Mouse (Mus musculus): ENCODE measurements at regions not wholly inside any gene's neighbourhood (a gene's known extent, or its start where the extent isn't known, plus 50 kb on each side); places are given as distances from the start of the nearest gene placed in this dataset.

GRCm38 (mm10) chr13:15283065-15283464, 180.0 kb upstream of the Gli3 start:
- Histone ChIP-seq H3K27me3 (replicated peaks) (no peaks in the 10 kb centered on the region), H3K4me3 (replicated peaks) (no peak overlapping the region), H3K4me2 (no peak overlapping the region), H3K4me1 (no peaks in the 10 kb centered on the region), H3K9ac (replicated peaks) (no peak overlapping the region), H3K9me3 (replicated peaks) (no peaks in the 10 kb centered on the region; the same call in 1 of the 2 replicates), H3K36me3 (no peaks in the 10 kb centered on the region), H3K27ac (replicated peaks) (no peak overlapping the region)
- peak; percentile 73 for ATAC-seq (ENCODE audit: low FRiP score)
- WGBS, result 34% methylated on average over 2 of the region's 2 CpGs

DNA sequence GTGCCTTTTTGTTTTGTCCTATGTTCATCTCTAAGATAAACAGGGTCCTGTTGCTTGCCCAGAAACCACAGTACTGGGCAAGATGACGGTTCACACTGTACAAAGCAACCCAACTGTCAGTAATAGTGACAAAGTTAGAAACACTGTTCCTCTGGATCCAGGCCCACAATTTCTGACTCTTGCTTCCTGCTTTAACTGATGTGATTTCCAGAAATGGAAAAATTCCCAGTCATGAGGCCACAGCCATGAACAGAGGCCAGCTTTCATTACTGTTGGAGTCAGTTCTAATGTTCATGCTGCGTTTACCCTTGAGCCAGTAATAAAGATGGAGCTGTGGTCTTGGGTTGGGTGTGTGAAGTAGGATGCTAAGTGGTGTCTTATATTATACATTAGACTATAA, 164.6 kb upstream of the Gli3 start:
- ATAC-seq (ENCODE audit: low FRiP score), result no peak
- Histone ChIP-seq H3K27me3 (replicated peaks) (no peaks in the 10 kb centered on the region), H3K4me3 (replicated peaks) (no peak overlapping the region), H3K4me2 (no peak overlapping the region), H3K9ac (replicated peaks) (no peak overlapping the region), H3K36me3 (no peaks in the 10 kb centered on the region), H3K4me1 (no peaks in the 10 kb centered on the region), H3K9me3 (replicated peaks) (no peaks in the 10 kb centered on the region), H3K27ac (replicated peaks) (no peak overlapping the region)
- WGBS, result 81% methylated on average over 2 of the region's 2 CpGs

- no peak overlapping the region for H3K9ac ChIP-seq (replicated peaks)
- H3K4me2 ChIP-seq, result no peak overlapping the region
- ATAC-seq (ENCODE audit: low FRiP score), result no peak
- H3K4me3 ChIP-seq (replicated peaks), result no peak overlapping the region
- no peak overlapping the region for H3K27ac ChIP-seq (replicated peaks)
- H3K9me3 ChIP-seq (replicated peaks), result no peaks in the 10 kb centered on the region
- WGBS, result 74% methylated on average over 4 of the region's 4 CpGs
- no peaks in the 10 kb centered on the region for H3K27me3 ChIP-seq (replicated peaks)
- H3K36me3 ChIP-seq, result no peaks in the 10 kb centered on the region
- H3K4me1 ChIP-seq, result no peaks in the 10 kb centered on the region
These were observed 137.6 kb upstream of the Gli3 start for GRCm38 (mm10) chr13:15325413-15325812.

- no peak for ATAC-seq (ENCODE audit: low FRiP score)
- H3K36me3 ChIP-seq, result no peaks in the 10 kb centered on the region
These were observed 136.9 kb upstream of the Gli3 start for GRCm38 (mm10) chr13:15326146-15326545.

GRCm38 (mm10) chr13:15329561-15329960, 133.5 kb upstream of the Gli3 start:
- no peak overlapping the region for H3K9ac ChIP-seq (replicated peaks)
- no peak overlapping the region for H3K4me3 ChIP-seq (replicated peaks)
- no peak overlapping the region for H3K4me2 ChIP-seq
- H3K36me3 ChIP-seq, result no peaks in the 10 kb centered on the region
- no peak overlapping the region for H3K27ac ChIP-seq (replicated peaks)
- WGBS, result 85% methylated on average over 3 of the region's 3 CpGs
- no peaks in the 10 kb centered on the region for H3K27me3 ChIP-seq (replicated peaks)
- no peak for ATAC-seq (ENCODE audit: low FRiP score)
- no peaks in the 10 kb centered on the region for H3K9me3 ChIP-seq (replicated peaks)
- no peaks in the 10 kb centered on the region for H3K4me1 ChIP-seq

More at GRCm38 (mm10) chr13:15326146-15326545, 136.9 kb upstream of the Gli3 start:
- H3K27ac ChIP-seq (replicated peaks), result no peak overlapping the region
- H3K9me3 ChIP-seq (replicated peaks), result no peaks in the 10 kb centered on the region
- 78% methylated on average over 3 of the region's 3 CpGs for WGBS
- no peak overlapping the region for H3K4me2 ChIP-seq
- no peak overlapping the region for H3K4me3 ChIP-seq (replicated peaks)
- H3K4me1 ChIP-seq, result no peaks in the 10 kb centered on the region
- H3K9ac ChIP-seq (replicated peaks), result no peak overlapping the region
- H3K27me3 ChIP-seq (replicated peaks), result no peaks in the 10 kb centered on the region

DNA sequence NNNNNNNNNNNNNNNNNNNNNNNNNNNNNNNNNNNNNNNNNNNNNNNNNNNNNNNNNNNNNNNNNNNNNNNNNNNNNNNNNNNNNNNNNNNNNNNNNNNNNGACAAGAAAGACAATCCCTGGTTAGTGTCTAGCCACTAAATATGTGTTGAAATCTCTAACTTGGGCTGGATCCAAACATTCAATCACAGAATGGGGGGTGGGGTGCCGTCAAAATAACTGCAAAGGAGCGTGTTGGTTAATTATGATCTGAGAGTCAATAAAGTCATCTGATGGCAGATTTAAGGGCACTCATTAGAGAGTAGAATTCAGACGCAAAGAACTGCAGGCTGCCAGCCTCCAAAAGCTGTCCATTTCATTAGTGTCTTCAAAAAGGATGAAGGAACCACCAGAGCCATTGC, 119.6 kb upstream of the Gli3 start:
- no peak overlapping the region; the same call in 1 of the 2 replicates for H3K4me2 ChIP-seq
- WGBS, result 14% methylated on average over 3 of the region's 3 CpGs
- no peak overlapping the region for H3K9ac ChIP-seq (replicated peaks)
- no peak for ATAC-seq (ENCODE audit: low FRiP score)
- no peak overlapping the region for H3K27ac ChIP-seq (replicated peaks)
- no peaks in the 10 kb centered on the region for H3K27me3 ChIP-seq (replicated peaks)
- H3K4me3 ChIP-seq (replicated peaks), result no peak overlapping the region
- no peaks in the 10 kb centered on the region for H3K36me3 ChIP-seq
- peaks cover 11% of the 10 kb centered on the region; the same call in 1 of the 2 replicates for H3K4me1 ChIP-seq
- no peaks in the 10 kb centered on the region for H3K9me3 ChIP-seq (replicated peaks)

DNA sequence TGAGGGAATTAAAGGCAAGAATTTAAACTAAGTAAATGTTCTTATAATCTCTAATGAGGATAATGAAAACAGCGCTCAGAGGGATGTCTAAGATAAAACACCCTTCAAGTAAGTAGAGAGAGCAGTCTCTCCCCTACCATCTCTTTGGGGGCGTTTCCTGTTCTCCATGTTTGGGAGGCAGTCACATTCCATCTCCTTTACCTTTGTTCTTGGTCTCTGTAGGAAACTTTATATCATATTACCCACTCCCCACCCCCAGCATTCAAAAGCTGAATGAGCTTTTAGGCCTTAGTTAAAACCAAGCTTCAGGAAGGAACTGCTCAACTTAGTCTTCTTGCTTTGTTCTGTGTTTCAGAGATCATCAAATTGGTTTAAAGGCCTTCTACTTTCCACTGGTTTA, 116.2 kb upstream of the Gli3 start:
- H3K27ac ChIP-seq (replicated peaks), result no peak overlapping the region
- no peak overlapping the region for H3K9ac ChIP-seq (replicated peaks)
- no peaks in the 10 kb centered on the region for H3K27me3 ChIP-seq (replicated peaks)
- peaks cover 11% of the 10 kb centered on the region; the same call in 1 of the 2 replicates for H3K4me1 ChIP-seq
- H3K9me3 ChIP-seq (replicated peaks), result no peaks in the 10 kb centered on the region
- no peak overlapping the region for H3K4me3 ChIP-seq (replicated peaks)
- ATAC-seq (ENCODE audit: low FRiP score), result no peak
- H3K36me3 ChIP-seq, result no peaks in the 10 kb centered on the region
- H3K4me2 ChIP-seq, result no peak overlapping the region
- 39% methylated on average over 2 of the region's 2 CpGs for WGBS

DNA sequence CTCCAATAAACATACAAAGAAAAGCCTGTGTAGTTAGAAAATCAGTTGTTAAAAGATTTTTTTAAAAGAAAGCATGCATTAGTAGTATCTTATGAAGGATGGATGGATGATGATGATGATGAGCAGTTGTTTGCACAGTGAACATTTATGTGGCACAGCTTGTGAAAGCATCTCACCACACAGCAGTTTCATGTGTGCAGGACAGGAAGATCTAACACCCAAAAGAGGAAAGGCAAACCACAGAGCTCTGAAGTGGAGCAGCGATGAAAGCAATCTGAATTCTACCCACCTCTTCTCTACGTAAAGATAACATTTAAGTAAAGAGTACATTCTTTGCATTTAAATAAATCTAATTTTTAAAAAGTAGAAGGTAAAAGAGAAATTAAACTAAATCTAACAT, 96.6 kb upstream of the Gli3 start:
- Histone ChIP-seq H3K4me1 (no peaks in the 10 kb centered on the region), H3K27ac (replicated peaks) (no peak overlapping the region), H3K4me3 (replicated peaks) (no peak overlapping the region), H3K9me3 (replicated peaks) (no peaks in the 10 kb centered on the region), H3K27me3 (replicated peaks) (no peaks in the 10 kb centered on the region), H3K36me3 (no peaks in the 10 kb centered on the region), H3K4me2 (no peak overlapping the region), H3K9ac (replicated peaks) (no peak overlapping the region)
- no peak for ATAC-seq (ENCODE audit: low FRiP score)
- 95% methylated on average over 2 of the region's 2 CpGs for WGBS

DNA sequence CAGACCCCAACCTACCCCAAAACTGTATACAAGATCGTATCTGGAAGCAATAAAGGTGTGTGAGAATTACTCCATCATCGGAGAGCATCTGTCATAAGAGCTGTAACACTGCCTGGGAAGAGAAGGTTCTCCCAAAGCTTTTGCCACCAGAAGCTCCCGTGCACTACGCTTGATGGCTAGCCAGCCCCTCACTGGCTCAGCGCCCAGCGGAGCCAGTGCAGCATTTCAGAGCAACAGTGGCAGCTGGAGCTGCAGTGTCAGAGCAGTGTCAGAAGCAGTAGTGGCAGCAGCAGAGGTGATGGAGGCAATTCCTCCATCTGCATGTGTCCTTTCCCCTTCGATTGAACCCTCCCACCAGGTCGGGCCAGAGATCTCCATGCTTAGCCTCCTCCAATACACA, 83.0 kb upstream of the Gli3 start:
- no peak for ATAC-seq (ENCODE audit: low FRiP score)

DNA sequence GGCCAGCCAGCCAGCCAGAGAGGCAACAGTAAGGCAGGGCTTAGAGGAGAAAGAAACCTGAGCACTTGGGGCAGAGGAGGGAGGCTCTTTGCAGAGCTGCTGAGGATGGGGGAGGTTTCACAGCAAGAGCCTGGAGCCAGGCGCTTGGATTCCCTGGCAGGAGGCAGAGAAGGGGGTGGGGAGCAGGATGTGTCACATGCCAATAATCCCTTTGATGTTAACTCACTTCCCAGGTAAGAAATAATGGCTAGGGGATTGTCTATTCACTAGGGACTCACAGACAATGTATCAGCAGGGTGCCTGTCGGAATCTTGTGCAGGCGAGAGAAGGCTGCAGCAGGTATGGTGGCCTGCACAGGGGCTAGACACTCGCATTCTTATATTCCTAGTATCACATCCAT, 67.8 kb upstream of the Gli3 start:
- H3K36me3 ChIP-seq, result no peaks in the 10 kb centered on the region

More for the DNA sequence above, 83.0 kb upstream of the Gli3 start:
- Histone ChIP-seq H3K4me2 (no peak overlapping the region), H3K4me1 (no peaks in the 10 kb centered on the region), H3K27me3 (replicated peaks) (no peaks in the 10 kb centered on the region), H3K4me3 (replicated peaks) (no peak overlapping the region), H3K9me3 (replicated peaks) (no peaks in the 10 kb centered on the region), H3K9ac (replicated peaks) (no peak overlapping the region), H3K27ac (replicated peaks) (no peak overlapping the region), H3K36me3 (no peaks in the 10 kb centered on the region)
- 80% methylated on average over 8 of the region's 8 CpGs for WGBS

DNA sequence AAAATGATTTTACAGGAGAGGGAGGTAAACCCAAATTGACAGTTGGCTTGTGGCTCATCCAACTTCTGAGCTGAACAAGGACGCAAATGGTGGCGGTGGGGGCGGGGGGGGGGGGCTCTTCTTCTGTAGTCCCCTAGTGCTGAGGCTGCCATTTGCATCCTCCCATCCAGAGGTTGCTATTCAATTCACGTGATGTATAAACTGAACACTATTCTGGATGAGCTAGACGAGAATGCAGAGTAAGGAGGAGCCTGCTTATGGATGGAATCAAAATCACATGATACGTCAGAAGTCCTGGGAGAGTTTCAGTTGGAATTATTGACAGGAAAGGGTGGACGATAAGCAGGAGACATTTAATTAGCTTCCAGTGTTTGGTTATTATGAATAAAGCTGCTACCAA, 67.3 kb upstream of the Gli3 start:
- peak overlapping the region; percentile 28 for H3K4me2 ChIP-seq
- no peak overlapping the region for H3K4me3 ChIP-seq (replicated peaks)
- H3K4me1 ChIP-seq, result peaks cover 4% of the 10 kb centered on the region; the same call in 1 of the 2 replicates
- no peak overlapping the region for H3K27ac ChIP-seq (replicated peaks)
- H3K36me3 ChIP-seq, result no peaks in the 10 kb centered on the region
- no peaks in the 10 kb centered on the region for H3K9me3 ChIP-seq (replicated peaks)
- peak; percentile 62; the same call in 1 of the 2 replicates for ATAC-seq (ENCODE audit: low FRiP score)
- H3K9ac ChIP-seq (replicated peaks), result no peak overlapping the region
- 31% methylated on average over 7 of the region's 7 CpGs for WGBS
- no peaks in the 10 kb centered on the region for H3K27me3 ChIP-seq (replicated peaks)

More for the DNA sequence above, 67.8 kb upstream of the Gli3 start:
- Histone ChIP-seq H3K4me2 (peak overlapping the region; percentile 28), H3K4me1 (peaks cover 4% of the 10 kb centered on the region; the same call in 1 of the 2 replicates), H3K27ac (replicated peaks) (no peak overlapping the region), H3K27me3 (replicated peaks) (no peaks in the 10 kb centered on the region), H3K4me3 (replicated peaks) (no peak overlapping the region), H3K9ac (replicated peaks) (no peak overlapping the region), H3K9me3 (replicated peaks) (no peaks in the 10 kb centered on the region)
- WGBS, result 15% methylated on average over 4 of the region's 4 CpGs
- peak; percentile 76; the same call in 1 of the 2 replicates for ATAC-seq (ENCODE audit: low FRiP score)

- ATAC-seq (ENCODE audit: low FRiP score), result no peak
- Histone ChIP-seq H3K4me1 (peaks cover 4% of the 10 kb centered on the region; the same call in 1 of the 2 replicates), H3K27me3 (replicated peaks) (no peaks in the 10 kb centered on the region), H3K36me3 (no peaks in the 10 kb centered on the region), H3K9me3 (replicated peaks) (no peaks in the 10 kb centered on the region), H3K9ac (replicated peaks) (no peak overlapping the region), H3K27ac (replicated peaks) (no peak overlapping the region), H3K4me3 (replicated peaks) (no peak overlapping the region), H3K4me2 (no peak overlapping the region)
- WGBS, result 86% methylated on average over 2 of the region's 2 CpGs
These were observed 64.4 kb upstream of the Gli3 start for GRCm38 (mm10) chr13:15398677-15399076.
